Mouse (Mus musculus) liver, postnatal 0 days (tissue): ENCODE data around the gene Sez6l. TPM values are rescaled to one million over a fixed set of nuclear protein-coding genes. Genes with fewer than 3 reads are reported as not detected.

Experiments used
- ATAC-seq: fragments of 200-750 bp; cut with Nextera tagmentation; 2 replicates; pipeline ENCODE4 v1.8.0; 2017; ENCODE audit warnings: mild to moderate bottlenecking, moderate library complexity
- DNase-seq: peaks from one replicate; pipeline ENCODE4 v3.0.0-alpha.2; 2016
- H3K27ac ChIP-seq: fragments of 300-500 bp; sonication (generic); 2 replicates; pipeline ENCODE4 v1.5.1; 2014; ENCODE audit warnings: antibody characterized with exemption, moderate library complexity, mild to moderate bottlenecking, low read depth
- H3K27me3 ChIP-seq: fragments of 300-500 bp; sonication (generic); 2 replicates; pipeline ENCODE4 v1.6.1; 2014; ENCODE audit warnings: low read length, control low read depth, mixed read lengths; ENCODE audit not compliant: insufficient read depth
- H3K36me3 ChIP-seq: fragments of 300-500 bp; sonication (generic); replicated peaks from 2 replicates; pipeline ENCODE4 v1.6.1; 2014; ENCODE audit warnings: mild to moderate bottlenecking, control low read depth, low read length, moderate library complexity, mixed read lengths; ENCODE audit not compliant: insufficient read depth
- H3K4me1 ChIP-seq: fragments of 300-500 bp; sonication (generic); 2 replicates; pipeline ENCODE4 v1.6.1; 2014; ENCODE audit warnings: antibody characterized with exemption, mild to moderate bottlenecking, control low read depth; ENCODE audit not compliant: insufficient read depth
- H3K4me2 ChIP-seq: fragments of 300-500 bp; sonication (generic); 2 replicates; pipeline ENCODE4 v1.6.1; 2014; ENCODE audit warnings: low read depth, mild to moderate bottlenecking, low read length, moderate library complexity, mixed read lengths
- H3K4me3 ChIP-seq: fragments of 300-500 bp; sonication (generic); 2 replicates; pipeline ENCODE4 v1.5.1; 2014; ENCODE audit warnings: low read depth, low read length
- H3K9ac ChIP-seq: fragments of 300-500 bp; sonication (generic); replicated peaks from 2 replicates; pipeline ENCODE4 v1.6.1; 2014; ENCODE audit warnings: mild to moderate bottlenecking, moderate library complexity
- H3K9me3 ChIP-seq: fragments of 300-500 bp; sonication (generic); 2 replicates; pipeline ENCODE4 v1.6.1; 2016; ENCODE audit warnings: mild to moderate bottlenecking, control low read depth, low read length, mixed read lengths
- CTCF ChIP-seq: sonication (generic); IDR thresholded peaks from 2 replicates; pipeline ENCODE4 v1.5.1; 2016; ENCODE audit warnings: antibody characterized with exemption, low read depth
- EP300 ChIP-seq: IDR thresholded peaks from 2 replicates; pipeline ENCODE4 v1.6.1; 2016; ENCODE audit warnings: antibody characterized with exemption, low read depth, mild to moderate bottlenecking
- WGBS: fragments of 180-500 bp; shearing (Covaris S2); extraction: QIAGEN DNeasy Blood & Tissue Kit; methylation state at CpG from one replicate; pipeline ENCODE4 v1.1.7; 2014; ENCODE audit not compliant: insufficient replicate concordance; 5-methylcytosine and 5-hydroxymethylcytosine counted together
- polyA plus RNA-seq: library from polyadenylated mRNA; unstranded; fragments of >200 nt; fragmentation: Nextera tagmentation; extraction: Ambion mirVana; gene quantifications from 2 replicates; pipeline ENCODE4 v1.2.1, GENCODE M21; 2015

The Sez6l gene
- polyA plus RNA-seq, 1 experiment from 2014 or later = not detected

DNA sequence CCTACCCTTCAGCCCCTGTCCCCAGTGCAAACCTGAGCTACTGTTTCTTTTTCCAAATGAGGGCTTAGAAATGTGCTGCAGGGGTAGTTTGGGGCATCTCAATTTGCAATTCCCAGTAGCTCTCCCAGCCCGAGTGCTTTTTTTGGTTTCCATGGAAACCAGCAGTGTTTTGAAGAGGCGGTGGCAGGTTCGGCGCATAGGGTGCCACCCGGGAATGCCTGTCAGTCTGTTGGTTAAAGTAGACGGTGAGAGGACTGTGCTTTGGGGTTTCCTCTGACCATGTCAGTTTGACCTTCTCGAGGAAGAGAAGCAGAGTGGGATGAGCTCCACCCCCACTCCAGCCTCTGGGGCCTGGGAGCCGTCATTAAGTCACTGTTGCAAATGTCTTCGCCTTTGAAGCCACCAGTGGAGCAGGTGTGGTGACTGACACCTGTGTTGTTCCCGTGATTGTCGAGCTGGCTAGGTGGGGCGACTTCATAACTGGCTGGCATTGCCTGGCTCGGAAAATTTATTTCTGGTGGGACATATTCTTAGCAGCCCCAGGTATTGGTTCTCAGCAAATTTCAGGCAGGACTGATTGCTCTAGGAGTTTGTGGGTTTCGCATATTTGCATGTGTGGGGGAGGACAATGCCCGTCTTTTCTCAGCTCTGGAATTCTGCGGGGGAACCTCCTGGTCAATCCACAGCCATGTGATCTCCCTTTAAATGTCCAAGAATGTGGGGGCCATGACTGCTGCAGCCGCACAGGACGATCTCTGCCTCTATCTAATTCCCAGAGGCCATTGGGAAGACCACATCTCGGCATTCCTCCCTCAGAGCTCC lies 165.3 kb downstream of the Sez6l start:
- Histone ChIP-seq H3K4me2 (no peak overlapping the region), H3K9me3 (no peaks in the 10 kb centered on the region), H3K4me1 (no peaks in the 10 kb centered on the region), H3K27ac (no peak overlapping the region), H3K4me3 (no peak overlapping the region), H3K27me3 (0 out of 2 replicates have a peak, but pooled peaks cover 8% of the 10 kb centered on the region), H3K9ac (no peak overlapping the region), H3K36me3 (no peaks in the 10 kb centered on the region)
- ATAC-seq = no peak
- TF ChIP-seq EP300 (no peak), CTCF (no peak)
- WGBS = 19% methylated on average over 19 of the region's 19 CpGs
- DNase-seq = no peak

DNA sequence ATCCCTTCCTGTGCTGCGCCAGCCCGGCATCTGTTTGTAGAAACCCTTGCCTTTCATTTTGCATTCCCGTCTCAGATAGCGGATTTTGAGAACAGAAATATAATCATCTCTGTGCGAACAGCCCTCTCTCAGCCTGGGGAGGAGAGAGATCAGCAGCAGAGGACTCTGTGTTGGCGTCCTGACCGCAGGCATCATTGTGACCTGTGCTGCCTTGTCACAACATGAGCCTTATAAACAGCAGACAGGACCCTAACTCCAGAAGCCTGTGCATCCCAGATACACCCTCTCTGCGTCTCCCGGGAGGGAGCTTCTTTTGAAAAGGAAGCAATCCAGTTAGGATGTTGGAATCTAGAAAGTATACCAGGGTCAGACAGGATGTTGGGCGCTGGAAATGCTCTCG lies 165.9 kb downstream of the Sez6l start:
- no peak overlapping the region for H3K4me3 ChIP-seq
- no peak overlapping the region for H3K27ac ChIP-seq
- WGBS = 47% methylated on average over 11 of the region's 11 CpGs
- no peaks in the 10 kb centered on the region for H3K4me1 ChIP-seq
- ATAC-seq (no peak), DNase-seq (no peak)
- no peaks in the 10 kb centered on the region for H3K9me3 ChIP-seq
- no peak for TF ChIP-seq CTCF
- no peak for TF ChIP-seq EP300
- no peaks in the 10 kb centered on the region for H3K36me3 ChIP-seq
- no peak overlapping the region for H3K9ac ChIP-seq
- 0 out of 2 replicates have a peak, but pooled peaks cover 8% of the 10 kb centered on the region for H3K27me3 ChIP-seq
- no peak overlapping the region for H3K4me2 ChIP-seq

DNA sequence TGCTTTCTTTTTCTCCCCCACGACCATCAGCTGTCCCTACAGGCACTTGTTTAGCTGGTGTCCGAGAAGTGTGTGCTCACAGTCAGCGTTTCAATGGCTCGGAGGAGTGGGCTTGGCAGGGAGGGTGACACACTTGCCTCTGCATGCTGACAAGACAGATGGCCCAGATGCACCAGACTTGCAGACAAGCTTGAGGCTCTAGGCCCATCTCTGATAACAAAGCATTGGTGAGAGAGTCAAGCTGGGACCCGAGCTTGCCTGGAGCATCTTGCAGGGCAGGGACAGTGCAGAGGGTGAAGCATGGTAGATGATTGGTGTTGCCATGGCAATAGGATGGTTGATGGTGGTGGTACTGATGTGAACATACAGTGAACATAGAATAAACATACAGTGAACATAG lies 167.7 kb downstream of the Sez6l start:
- WGBS = 54% methylated on average over 5 of the region's 5 CpGs
- H3K27me3 ChIP-seq = 0 out of 2 replicates have a peak, but pooled peaks cover 8% of the 10 kb centered on the region
- no peak overlapping the region for H3K27ac ChIP-seq

DNA sequence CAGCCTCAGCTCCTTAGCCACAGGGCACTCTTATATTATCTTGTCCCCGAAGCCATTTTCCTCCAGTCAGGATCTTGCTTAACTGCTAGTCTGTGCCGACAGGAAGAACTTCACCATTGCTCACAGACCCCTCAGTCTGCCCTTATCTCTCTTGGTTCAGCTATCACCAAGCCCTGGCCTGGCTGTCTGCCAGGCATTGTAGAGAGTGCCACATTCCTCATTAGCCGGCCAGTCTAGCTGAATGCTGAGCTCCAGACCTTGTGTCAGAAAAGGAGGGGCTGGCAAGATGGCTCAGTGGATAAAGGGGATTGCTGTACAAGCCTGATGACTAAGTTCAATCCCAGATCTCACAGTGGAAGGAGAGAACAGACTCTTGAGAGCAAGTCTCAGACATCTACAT lies 171.0 kb downstream of the Sez6l start:
- Histone ChIP-seq H3K27me3 (no peaks in the 10 kb centered on the region), H3K9ac (no peak overlapping the region), H3K4me1 (no peaks in the 10 kb centered on the region), H3K9me3 (no peaks in the 10 kb centered on the region), H3K36me3 (no peaks in the 10 kb centered on the region), H3K4me3 (no peak overlapping the region), H3K4me2 (no peak overlapping the region), H3K27ac (no peak overlapping the region)
- DNase-seq = no peak
- no peak for ATAC-seq
- TF ChIP-seq EP300 (no peak), CTCF (no peak)
- 41% methylated on average over 3 of the region's 3 CpGs for WGBS

More for the DNA sequence above, 167.7 kb downstream of the Sez6l start:
- TF ChIP-seq EP300 = no peak
- no peak for TF ChIP-seq CTCF
- DNase-seq (no peak), ATAC-seq (no peak)
- Histone ChIP-seq H3K4me1 (no peaks in the 10 kb centered on the region), H3K9me3 (no peaks in the 10 kb centered on the region), H3K9ac (no peak overlapping the region), H3K4me3 (no peak overlapping the region), H3K4me2 (no peak overlapping the region), H3K36me3 (no peaks in the 10 kb centered on the region)

DNA sequence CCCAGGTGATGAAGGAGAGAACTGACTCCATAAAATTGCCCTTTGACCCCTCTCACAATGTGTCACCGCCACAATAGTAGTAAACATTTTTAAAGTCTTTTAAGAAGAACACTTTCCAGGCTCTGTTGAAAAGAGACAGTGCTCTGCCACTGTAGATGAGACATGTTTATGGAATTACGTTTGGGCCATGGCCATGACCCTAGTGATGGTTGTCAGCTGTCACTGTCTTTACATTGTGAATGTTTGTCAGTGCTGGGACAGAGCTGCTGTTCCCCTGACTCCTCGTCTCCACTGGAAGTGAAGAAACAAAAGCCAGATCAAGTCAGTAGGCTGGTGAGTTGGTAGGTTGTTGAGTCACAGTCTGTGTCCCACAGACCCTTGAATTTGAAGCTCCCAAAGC lies 174.5 kb downstream of the Sez6l start:
- H3K4me1 ChIP-seq = no peaks in the 10 kb centered on the region
- no peak for DNase-seq
- H3K36me3 ChIP-seq = no peaks in the 10 kb centered on the region
- H3K4me3 ChIP-seq = no peak overlapping the region
- no peak for ATAC-seq
- no peak overlapping the region for H3K27ac ChIP-seq
- no peak overlapping the region for H3K4me2 ChIP-seq
- 0 out of 2 replicates have a peak, but pooled peaks cover 3% of the 10 kb centered on the region for H3K27me3 ChIP-seq
- H3K9ac ChIP-seq = no peak overlapping the region
- H3K9me3 ChIP-seq = no peaks in the 10 kb centered on the region
- TF ChIP-seq CTCF (no peak), EP300 (no peak)
- WGBS = 63% methylated on average over 3 of the region's 3 CpGs

DNA sequence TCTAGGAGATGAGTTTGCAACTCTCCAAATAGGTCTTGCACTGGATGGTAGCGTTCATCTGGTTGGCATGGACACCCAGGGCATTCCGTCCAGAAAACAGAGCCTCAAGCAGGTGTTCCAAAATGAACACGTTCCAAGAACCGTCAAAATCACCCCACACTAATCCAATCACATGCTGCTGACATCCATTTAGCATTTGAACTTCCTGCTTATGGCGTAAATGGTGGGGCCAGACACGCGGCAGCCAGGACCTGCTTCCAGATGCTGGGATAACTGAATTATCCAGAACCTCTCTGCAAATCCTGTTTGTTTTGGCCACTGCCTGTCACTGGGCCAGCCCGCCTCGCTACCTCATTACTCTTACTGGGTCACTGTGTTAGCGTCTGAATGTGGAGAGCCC lies 177.7 kb downstream of the Sez6l start:
- ATAC-seq (no peak), DNase-seq (no peak)
- TF ChIP-seq EP300 = no peak
- no peak for TF ChIP-seq CTCF
- Histone ChIP-seq H3K4me2 (no peak overlapping the region), H3K9ac (no peak overlapping the region), H3K27ac (no peak overlapping the region), H3K4me3 (no peak overlapping the region), H3K36me3 (no peaks in the 10 kb centered on the region), H3K9me3 (no peaks in the 10 kb centered on the region), H3K4me1 (no peaks in the 10 kb centered on the region; the same call in 1 of the 2 replicates), H3K27me3 (peaks cover 29% of the 10 kb centered on the region)
- WGBS = 69% methylated on average over 10 of the region's 10 CpGs
